Mouse (Mus musculus) left cerebral cortex, postnatal 25 days (tissue): ENCODE results near the gene Nos1ap. TPM values are rescaled to one million over a fixed set of nuclear protein-coding genes. Genes with fewer than 3 reads are reported as not detected.

Experiments
- DNase-seq, 2 experiments: peaks; one replicate each; pipeline ENCODE4 v3.0.0; 2022; ENCODE audit warnings: low spot score in 2 of 2, mixed read lengths in 1 of 2
- intact Hi-C: fragments of 180-260 bp; cut with DNase I; formaldehyde crosslinking; loops from one replicate; pipeline ENCODE4 v1.15.1; 2025
- total RNA-seq, 2 experiments: library from RNA; stranded (reverse); gene quantifications; 2 replicates each; pipeline ENCODE4 v1.2.3; 2021

Nos1ap gene
- total RNA-seq, 2 experiments from 2014 or later = 170 to 172 TPM

DNA sequence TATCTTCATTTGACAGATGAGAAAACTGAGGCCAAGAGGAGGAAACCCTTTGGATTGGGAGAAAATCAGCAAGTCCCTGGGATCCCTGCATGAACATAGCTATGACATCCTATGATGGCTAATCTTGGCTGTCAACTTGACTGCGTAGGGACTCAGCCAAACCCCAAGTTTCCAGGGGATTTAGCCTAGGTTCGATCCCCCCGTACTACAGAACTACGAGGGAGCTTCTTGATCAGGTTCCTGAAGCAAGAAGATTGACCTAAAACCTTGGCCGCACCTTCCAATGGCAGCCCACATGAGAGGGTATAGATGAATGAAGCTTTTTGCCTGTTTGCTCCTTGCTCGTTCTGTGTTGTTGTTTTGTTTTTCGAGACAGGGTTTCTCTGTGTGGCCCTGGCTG lies 4.9 kb upstream of the Nos1ap start:
- intact Hi-C loops = no loop called here
- DNase-seq = no peak

DNA sequence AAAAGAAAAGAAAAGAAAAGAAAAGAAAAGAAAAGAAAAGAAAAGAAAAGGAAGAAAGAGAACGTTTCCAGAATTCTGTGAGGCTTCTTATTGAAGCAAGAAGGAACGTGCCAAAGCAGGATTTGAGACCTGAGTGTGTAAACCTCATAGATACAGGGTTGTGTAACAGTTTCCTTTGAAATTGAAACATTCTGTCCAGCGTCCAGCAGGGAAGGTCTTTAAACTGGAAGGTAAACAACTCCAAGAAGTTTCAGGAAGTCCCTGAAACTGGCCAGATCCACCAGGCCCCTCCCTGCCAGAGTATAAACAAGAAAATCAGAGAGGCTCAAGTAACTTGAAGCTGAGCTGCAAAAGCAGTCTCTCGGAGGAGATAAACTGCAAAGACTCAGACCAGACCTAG lies 870 bp upstream of the Nos1ap start:
- intact Hi-C loops = no loop called here
- no peak for DNase-seq

DNA sequence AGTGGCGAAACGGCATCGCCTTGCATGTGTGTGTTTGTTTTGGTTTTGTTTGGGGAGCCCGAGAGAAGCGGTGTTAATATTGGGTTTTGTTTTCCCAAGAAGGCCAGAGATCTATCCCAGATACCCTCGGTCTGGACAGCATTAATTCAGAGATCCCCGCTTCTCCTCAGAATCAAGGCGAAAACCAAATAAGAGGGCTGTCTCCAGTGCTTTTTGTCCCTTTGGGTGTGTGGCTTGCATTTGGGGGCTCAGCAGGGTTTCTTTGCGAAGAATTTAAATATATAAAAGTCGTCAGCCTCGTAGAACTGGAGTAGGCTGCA lies 340 bp upstream of the Nos1ap start:
- intact Hi-C loops = no loop called here
- no peak for DNase-seq

DNA sequence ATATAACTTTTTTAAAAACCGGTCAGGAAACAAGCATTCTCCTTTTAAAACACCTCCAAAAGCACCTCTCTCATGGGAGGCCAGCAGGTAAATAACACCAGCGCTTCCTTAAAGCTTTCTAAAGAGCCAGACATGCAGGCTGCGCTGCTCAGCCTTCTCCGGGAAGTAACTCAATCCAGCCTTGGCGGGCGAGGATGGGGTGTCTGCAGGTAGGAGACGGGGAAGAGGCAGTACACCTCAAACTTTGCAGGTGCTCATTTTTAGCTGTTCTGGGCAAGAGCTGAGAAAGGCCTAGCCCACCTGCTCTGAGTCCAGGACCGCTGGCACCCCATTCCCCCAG lies 812 bp downstream of the Nos1ap start:
- no peak for DNase-seq

DNA sequence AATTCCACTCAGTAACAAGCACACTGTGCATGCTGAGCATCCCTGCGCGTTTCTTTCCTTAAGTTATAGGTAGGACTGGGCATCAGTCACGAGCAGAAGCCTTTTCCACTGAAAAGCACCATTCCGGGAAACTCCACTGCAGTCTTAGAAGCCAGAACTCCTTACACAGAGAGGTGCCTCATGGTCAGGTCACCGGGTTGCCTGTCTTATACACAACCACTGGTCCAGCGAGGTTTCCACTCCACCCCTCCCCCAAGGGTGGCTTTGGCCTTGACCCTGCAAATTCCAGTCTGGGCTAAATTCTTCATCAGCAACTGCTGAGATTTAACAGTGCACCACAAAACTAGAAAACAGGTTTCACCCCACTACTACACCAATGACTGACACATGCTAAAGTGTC lies 1.3 kb downstream of the Nos1ap start:
- intact Hi-C loops = loop anchor here (2.0 to 10.0 kb wide), 4 partner anchors 81 to 374 kb away; partner anchors contain the start of gene Uhmk1
- no peak for DNase-seq

More for the DNA sequence above, 812 bp downstream of the Nos1ap start:
- intact Hi-C loops = loop anchor here (2.0 to 10.0 kb wide), 4 partner anchors 82 to 374 kb away; partner anchors contain the start of gene Uhmk1

DNA sequence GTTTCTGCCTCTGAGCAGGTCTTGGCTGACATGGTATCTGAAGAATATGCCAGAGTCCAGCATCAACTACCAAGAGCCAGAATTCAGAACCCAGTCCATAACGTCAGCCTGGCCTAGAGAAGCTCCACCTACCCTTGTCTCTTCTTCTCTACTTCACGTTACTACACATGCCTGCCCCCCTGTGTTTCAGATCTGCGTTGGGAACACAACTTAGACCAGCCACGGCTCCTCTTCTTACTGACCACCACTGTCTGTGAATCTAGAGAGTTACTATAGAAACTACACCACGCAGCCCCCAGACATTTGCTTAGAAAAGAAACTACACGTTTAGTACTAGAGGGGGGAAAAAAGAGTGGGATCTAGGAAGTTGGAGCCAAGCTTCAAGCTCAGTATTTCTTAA lies 2.9 kb downstream of the Nos1ap start:
- DNase-seq = peak; percentile 30 to 79
- intact Hi-C loops = loop anchor here (5.0 to 10.0 kb wide), 3 partner anchors 79 to 372 kb away; partner anchors contain the start of gene Uhmk1

DNA sequence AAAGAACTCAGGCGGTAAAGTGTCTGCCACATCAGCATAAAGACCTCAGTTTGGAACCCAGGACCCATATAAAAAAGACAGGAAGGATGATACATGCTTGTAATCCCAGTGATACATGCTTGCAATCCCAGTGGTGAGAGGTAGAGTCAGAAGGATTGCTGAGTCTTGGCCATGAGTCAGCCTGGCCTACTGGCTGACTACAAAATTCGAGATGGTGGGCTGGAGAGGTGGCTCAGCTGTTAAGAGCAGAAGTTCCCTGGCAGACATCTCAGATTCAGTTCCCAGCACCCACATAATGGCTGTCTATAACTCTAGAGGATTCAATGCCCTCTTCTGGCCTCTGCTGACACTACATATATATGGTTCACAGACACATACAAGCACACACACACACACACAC lies 5.7 kb downstream of the Nos1ap start:
- DNase-seq = no peak
- intact Hi-C loops = loop anchor here (10.0 kb wide), 2 partner anchors 289 to 369 kb away; partner anchors contain the start of gene Uhmk1

DNA sequence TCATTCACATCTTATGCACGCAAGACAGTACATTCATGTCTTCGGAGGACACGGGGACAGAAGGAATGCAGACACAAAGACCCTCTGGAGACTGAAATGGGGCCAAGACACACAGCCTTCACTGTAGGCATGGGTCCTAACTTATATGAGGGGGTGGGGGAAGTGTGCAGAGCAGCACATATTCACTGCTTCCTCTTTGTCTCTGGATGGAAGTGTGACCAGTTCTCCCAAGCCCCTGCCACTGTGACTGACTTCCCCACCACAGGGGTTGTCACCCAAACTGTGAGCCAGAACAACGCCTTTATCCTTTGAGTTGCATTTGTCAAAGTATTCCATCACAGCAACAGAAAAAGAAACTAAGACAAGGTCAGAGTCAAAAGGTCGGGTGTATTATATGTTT lies 7.3 kb downstream of the Nos1ap start:
- intact Hi-C loops = loop anchor here (10.0 kb wide), 2 partner anchors 288 to 368 kb away; partner anchors contain the start of gene Uhmk1
- no peak for DNase-seq

DNA sequence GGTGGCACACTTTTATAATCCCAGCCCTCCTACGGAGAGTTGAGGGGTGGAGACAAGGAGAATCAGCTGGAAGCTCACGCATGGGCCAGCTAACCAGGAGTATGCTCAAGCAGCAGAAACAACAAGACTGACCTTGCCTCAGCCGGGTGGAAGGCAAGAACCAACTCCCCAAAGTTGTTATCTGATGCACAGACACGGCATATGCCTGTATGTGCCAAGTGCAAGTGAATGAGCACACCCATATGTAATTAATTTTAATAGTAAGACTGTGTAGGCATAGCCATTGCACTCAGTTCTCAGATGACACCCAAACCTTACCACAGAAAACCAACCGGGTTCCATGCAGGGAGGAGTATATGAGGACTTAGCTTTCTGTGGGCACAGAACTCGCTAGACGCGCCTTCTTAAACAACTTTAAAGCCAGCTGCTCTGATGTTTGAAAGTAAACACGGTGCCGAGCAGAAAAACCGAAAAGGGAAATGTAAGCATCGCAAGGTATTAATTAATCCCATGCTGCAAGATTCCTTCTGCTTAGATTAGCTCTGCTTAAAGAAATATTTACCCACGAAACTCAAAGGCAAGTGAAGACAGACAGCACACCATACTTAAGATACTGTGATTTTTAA lies 9.1 kb downstream of the Nos1ap start:
- intact Hi-C loops = loop anchor here (10.0 kb wide), 2 partner anchors 286 to 366 kb away; partner anchors contain the start of gene Uhmk1
- DNase-seq = peak; percentile 31 to 38

DNA sequence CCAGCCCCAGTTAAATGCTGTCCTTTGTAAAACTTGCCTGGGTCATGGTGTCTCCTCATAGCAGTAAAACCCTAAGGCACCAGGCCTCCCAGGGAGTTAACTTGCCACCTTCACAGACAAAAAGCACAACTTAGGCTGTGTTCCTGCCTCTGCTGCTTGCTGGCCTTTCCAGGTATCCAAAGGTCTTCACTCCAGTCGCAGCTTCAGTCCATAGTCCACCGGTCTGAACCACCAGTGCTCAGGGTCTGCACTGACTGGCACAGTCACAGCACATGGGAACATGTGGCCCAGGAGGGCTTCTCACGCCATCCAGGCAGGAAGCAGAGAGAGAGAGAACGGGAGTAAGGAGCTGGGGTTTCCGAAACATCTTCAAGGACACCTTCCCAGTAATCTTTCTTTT lies 10.2 kb downstream of the Nos1ap start:
- intact Hi-C loops = no loop called here
- DNase-seq = no peak

DNA sequence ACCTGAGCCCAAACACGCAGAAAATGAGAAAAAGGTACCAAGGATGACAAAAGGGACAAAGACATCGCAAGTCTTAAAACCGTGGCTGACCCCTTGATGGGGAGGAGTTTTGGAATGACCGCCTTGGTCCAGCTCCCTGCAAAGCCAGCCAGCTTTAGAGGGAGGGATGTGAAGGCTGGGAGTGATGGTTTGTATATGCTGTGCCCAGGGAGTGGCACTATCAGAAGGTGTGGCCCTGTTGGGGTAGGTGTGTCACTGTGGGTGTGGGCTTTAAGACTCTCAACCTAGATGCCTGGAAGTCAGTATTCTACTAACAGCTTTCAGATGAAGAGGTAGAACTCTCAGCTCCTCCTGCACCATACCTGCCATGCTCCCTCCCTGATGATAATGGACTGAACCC lies 10.6 kb downstream of the Nos1ap start:
- intact Hi-C loops = no loop called here
- DNase-seq = no peak

DNA sequence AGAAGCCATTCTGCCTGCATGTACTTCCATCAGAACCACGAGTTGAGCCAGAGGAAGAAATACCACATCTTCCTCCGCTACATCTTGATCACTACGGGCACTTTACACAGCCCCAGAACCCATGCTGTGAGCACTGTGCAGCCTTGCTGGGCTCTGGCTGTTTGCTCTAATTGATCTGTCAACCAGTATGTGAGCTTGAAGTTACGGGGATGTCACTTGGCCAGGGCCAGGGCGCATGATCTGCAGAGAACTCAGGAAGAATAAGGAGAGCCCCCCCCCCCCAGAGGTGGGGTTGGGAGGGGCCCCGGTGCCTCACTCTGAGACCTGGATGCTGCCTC lies 13.0 kb downstream of the Nos1ap start:
- intact Hi-C loops = no loop called here

DNA sequence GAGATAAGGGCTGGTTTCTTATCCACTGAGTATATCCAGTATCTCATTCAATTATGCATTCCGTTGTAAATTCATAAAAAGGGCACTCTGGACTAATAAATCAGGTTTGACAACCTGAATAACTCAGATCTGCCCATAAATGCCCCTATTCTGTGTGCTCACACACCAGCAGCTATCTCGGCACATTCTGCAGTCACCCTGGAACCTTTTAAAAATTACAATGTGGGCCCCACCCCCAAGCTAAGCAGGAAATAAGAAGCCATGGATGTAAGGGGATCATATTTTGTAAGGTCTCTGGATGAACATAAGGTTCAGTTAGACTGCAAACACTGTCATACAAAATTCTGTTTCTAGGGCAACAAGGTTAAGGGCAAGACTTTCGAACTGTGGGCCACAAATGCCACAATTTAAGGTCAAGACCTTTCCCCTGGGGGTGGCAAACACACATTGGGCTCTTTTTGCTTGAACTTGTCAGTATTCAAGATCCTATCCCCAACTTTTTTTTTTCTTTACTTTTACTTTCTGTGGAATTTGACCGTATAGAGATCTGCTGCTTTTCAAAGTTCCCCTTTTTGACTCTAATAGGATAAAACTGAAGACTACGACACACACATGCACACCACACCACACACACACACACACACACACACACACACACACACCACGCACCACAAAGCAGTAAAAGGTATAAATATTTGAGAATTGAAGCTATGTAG lies 13.5 kb downstream of the Nos1ap start:
- intact Hi-C loops = no loop called here
- DNase-seq = no peak

More for the DNA sequence above, 13.0 kb downstream of the Nos1ap start:
- no peak for DNase-seq

DNA sequence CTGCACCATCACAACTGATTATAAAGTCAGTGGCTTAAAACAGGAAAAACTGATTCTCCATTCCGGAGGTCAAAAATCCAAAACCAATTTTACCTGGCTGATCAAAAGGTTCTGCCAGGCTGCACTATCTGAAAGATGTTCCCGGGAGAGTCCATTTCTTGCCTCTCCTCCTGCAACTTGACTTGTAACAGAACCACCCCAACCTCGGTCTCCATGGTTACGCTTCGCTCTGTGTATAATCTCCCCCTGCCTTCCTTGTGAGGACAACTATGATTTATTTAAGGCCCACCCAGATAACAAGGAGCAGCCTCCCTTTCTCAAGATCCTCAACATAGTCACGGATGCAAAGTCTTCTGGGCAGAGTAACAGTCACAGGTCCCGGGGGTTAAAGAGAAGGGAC lies 16.5 kb downstream of the Nos1ap start:
- intact Hi-C loops = no loop called here
- no peak for DNase-seq

DNA sequence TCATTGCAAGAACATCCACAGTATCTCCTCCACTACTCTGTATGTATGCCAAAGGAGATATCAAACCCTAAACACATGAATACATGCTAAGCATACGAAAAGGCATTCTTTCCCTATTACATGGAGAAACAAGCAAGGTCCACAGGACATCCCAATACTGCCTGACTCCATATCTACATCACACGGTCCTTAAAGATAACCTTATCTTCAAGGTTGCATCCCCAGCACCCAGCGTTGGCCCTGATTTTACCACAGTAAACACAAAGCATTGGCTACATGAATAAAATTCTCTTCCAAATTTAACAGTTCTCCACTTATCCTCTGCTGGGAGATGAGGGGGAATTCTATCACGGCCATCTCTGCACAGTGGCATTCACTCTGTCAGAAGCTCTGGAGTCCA lies 22.7 kb downstream of the Nos1ap start:
- intact Hi-C loops = no loop called here
- no peak for DNase-seq

DNA sequence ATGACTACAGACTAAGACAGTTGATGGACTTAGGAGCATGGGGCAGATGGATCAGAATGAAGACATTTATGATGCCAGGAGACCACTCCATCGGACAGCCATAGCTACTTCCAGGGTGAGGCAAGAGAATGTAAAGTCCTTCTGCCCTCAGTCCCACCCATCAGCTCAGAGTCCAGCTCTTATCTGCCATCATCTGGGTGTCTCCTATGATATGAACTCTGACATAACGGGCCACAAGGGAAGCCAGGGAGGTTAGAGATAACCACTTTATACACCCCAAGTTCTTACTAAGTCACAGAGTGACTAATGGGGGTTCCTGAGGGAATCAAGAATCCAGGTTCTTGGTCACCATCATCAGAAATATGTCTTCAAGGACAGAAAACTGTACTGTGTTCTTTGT lies 23.1 kb downstream of the Nos1ap start:
- no peak for DNase-seq
- intact Hi-C loops = no loop called here

DNA sequence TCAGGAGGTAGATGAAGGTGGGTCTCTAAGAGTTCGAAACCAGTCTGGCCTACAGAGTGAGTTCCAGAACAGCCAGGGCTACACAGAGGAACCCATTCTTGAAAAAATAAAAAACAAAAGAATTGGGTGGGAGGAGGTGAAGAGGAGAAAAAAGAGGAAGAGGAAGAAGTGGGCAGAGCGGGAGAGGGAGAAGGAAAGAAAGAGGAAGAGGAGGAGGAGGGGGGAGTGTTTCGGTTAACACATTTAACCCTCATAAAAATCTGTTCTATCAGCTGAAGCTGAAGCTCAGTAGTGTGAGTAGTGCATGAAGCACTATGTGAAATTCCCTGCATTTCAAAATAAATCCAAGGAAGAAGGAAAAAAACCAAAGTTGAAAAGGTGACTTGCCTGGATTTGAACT lies 24.7 kb downstream of the Nos1ap start:
- intact Hi-C loops = no loop called here
- no peak for DNase-seq

DNA sequence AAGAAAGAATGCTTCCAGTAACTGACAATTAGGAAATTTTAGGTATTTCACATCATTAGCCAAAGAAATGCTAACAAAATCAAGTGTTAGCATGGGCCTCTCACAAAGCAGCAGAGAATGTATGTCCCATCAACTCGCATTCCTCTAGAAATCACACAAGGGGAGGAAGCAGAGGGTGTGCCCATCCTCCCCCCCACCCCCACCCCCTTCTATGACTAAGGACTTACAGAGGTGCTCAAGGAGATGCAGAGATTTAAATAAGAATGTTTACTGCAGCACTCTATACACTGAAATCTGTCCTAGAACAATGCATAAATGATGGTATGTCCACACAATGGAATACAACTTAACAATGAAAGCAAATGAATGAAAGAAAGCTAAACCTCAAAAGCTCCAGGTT lies 27.2 kb downstream of the Nos1ap start:
- no peak for DNase-seq
- intact Hi-C loops = no loop called here

DNA sequence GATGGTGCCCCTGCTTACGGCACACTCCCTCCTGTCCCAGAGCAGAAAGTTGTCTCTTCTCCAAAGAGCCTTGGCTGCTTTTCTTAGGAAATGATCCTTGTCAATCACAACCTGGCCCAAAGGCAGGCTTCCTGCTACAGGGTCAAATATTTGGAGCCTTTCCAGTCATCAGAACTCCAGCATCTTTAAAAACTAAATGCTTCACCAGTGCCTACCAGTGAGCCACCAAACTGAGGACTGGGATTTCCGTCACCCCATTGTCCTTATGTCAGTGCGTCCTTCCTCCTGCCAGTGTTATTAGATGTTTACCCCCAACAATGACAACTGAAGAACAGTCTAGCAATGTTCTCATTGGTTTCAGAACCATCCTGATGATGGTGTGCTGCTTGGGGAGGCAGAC lies 28.9 kb downstream of the Nos1ap start:
- DNase-seq = no peak
- intact Hi-C loops = no loop called here

DNA sequence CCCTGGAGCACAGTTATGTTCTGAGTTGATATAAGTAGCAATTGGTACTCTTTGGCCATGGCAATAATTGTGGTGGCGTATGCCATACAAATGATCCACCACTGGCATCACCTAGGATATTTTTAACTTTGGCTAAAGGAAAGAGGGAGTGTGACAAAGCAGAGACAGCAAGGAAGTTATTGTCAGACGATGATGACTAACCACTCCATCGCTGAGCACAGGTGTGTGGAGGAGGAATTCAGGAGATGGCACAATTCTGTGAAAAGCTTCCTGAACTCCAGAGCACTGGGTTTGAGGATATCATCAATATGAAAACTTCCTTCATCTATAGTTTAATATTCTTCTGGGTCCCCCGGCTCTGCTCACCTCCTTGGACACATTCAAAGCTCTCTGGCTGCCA lies 31.7 kb downstream of the Nos1ap start:
- peak in 1 of 2 experiments; percentile 64 for DNase-seq
- intact Hi-C loops = loop anchor here (5.0 kb wide), 1 partner anchor 51 kb away; no protein-coding TSS in a partner anchor

DNA sequence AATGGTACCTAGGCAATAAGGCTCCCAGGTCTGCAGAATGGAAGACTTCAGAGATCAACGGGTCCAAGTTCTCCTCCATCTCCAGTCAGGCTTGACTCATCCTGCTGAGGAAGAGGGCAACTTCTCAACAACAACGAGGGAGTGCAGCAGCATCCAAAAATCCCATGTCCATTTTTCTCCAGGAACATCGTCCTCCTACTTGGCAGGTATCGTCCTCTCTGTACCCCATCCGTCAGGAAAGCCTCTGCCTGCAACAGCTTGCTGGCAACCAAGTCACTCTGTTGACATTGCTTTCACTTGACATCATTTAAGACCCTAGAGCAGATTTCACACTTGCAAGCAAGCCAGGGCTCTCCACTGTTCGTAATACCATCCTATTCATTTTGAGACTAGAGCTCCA lies 33.0 kb downstream of the Nos1ap start:
- intact Hi-C loops = loop anchor here (5.0 kb wide), 1 partner anchor 49 kb away; no protein-coding TSS in a partner anchor
- DNase-seq = peak in 1 of 2 experiments; percentile 51
